In genomic region chr5:66718413-66718812, GRCm38 (mm10) we compare ENCODE assay signal across 17 mouse cellular contexts. TPM values are rescaled to one million over a fixed set of nuclear protein-coding genes. Genes with fewer than 3 reads are reported as not detected.
"Had no signal": no experiment of that assay in that cellular context is flagged by ENCODE, and none has a peak within 500 bp of the region (broad histone marks: within the 10 kb centered on the region; RNA-seq: fewer than 3 reads in every experiment).

No protein-coding gene starts in this region.

- DNase-seq: lung, adult 18-20 months; lung, embryonic 14.5 days; lung, postnatal 10 days; lung, postnatal 4 days; midbrain, embryonic 14.5 days; right cerebral cortex, postnatal 14 days; thymus, adult 2 months; thymus, postnatal 25 days; thymus, postnatal 4 days had no signal

- H3K27ac ChIP-seq: midbrain, embryonic 12.5 days; neural tube, embryonic 13.5 days; neural tube, embryonic 15.5 days; stomach, embryonic 15.5 days; stomach, postnatal 0 days had no signal

- H3K9me3 ChIP-seq: midbrain, embryonic 12.5 days; neural tube, embryonic 13.5 days; neural tube, embryonic 15.5 days; stomach, embryonic 15.5 days had no signal

- H3K9ac ChIP-seq: lung, embryonic 14.5 days; midbrain, embryonic 12.5 days; neural tube, embryonic 13.5 days; neural tube, embryonic 15.5 days; stomach, embryonic 15.5 days had no signal

- H3K4me1 ChIP-seq: stomach, embryonic 15.5 days had no signal

- H3K27me3 ChIP-seq: neural tube, embryonic 13.5 days; neural tube, embryonic 15.5 days; stomach, embryonic 15.5 days had no signal

- H3K4me2 ChIP-seq: lung, embryonic 14.5 days; midbrain, embryonic 12.5 days; neural tube, embryonic 13.5 days; neural tube, embryonic 15.5 days; stomach, embryonic 15.5 days had no signal

- H3K4me3 ChIP-seq: midbrain, embryonic 12.5 days; myocyte; neural tube, embryonic 13.5 days; neural tube, embryonic 15.5 days; stomach, embryonic 15.5 days had no signal

- H3K36me3 ChIP-seq: midbrain, embryonic 12.5 days; neural tube, embryonic 13.5 days; neural tube, embryonic 15.5 days; stomach, embryonic 15.5 days had no signal

RNA-seq across cellular contexts. Expression of gene Limch1, which starts 27.2 kb away (rescaled TPM):
- total RNA-seq: megakaryocyte-erythroid progenitor cell, adult 5-6 weeks had no signal

RNA-seq across cellular contexts. Expression of gene Uchl1, which starts 42.5 kb away (rescaled TPM):
- total RNA-seq: megakaryocyte, adult 5-6 weeks had no signal
